Mouse (Mus musculus): ENCODE measurements around the gene Ddr1.

DNA sequence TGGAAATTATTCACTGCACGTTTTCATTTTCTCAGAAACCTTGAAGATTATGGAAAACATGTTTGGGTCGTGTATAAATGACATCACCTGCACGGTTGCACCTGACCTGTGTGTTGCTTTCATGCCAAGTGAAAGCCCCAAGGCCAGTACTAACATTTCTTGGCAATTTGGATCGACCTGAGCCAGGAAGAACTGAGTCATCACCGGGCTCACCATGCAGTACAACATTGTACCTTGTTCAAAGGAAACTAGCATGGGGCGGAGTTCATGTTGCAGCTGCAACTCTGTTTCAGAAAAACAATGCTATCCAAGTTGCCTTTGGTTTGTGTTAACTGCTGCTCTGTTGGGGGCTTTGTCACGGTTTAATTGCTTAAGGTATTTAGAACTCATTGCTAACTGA, 3.5 kb upstream of the Ddr1 start:
- TF ChIP-seq CTCF (IDR thresholded peaks at IDR 0.05; ENCODE audit: insufficient read depth, low read depth, low read length) (no peak), POLR2A (IDR thresholded peaks at IDR 0.05; ENCODE audit: insufficient read depth, low read depth, low read length) (no peak)

Measured in olfactory bulb, adult 2 months (tissue).